Mouse (Mus musculus): ENCODE data around the gene Sucnr1.

GRCm38 (mm10) chr3:60085729-60086128 is 4.1 kb downstream of the Sucnr1 start:
- TF ChIP-seq CTCF (IDR thresholded peaks at IDR 0.05; ENCODE audit: insufficient read depth, low read depth, low read length) (no peak), POLR2A (IDR thresholded peaks at IDR 0.05; ENCODE audit: insufficient read depth, low read depth, low read length) (no peak)
